Mouse (Mus musculus) brain, adult 2 months (tissue): Measurements from ENCODE around the gene Spata31d1a.

Experiments
- DNase-seq: peaks from one replicate; pipeline ENCODE4 v3.0.0; 2011; ENCODE audit warnings: low read depth, low spot score

Spata31d1a gene

DNA sequence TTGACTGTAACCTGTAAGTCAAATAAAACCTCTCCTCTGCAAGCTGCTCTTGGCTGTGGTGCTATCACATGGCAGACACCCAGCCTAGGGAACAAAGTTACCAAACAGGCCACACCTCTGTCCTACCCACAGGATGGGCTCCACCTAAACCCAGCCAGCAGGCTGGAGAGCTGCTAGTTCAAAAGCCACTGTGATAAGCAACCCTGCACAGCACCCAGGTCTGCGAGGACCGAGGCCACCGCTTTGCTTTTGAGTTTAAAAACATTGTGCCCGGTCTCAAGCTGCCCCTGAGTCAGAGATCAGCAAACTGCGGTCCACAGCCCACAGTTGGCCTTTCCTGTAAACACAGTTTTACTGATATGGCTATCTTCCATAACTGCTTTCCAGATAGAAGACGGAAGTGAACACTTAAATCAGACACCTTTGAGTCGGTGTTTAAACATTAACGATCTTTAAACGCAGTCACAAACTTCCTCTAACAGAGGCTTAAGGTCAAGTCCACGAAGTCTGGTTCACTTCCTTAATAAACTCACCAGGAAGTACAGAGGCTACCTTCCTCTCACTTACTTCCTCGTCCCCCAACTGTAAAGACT is 41.5 kb downstream of the Spata31d1a start:
- DNase-seq: no peak

DNA sequence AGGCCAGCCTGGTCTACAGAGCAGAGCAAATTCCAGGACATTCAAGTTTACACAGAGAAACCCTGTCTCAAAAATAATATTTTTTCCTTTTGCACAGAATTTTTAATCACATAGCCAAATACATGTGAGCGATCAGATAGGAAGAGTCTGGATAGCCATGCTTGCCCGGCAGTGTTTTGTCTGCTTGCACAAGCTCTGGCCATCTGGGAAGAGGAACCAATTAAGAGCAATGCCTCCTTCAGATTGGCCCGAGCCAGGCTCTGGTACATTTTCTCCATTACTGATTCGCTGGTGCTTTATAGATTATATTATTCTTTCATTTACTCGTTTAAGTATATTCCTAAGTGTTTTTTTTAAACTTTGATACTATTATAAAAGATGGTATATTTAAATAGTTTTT is 42.4 kb downstream of the Spata31d1a start:
- DNase-seq: peak; percentile 51

DNA sequence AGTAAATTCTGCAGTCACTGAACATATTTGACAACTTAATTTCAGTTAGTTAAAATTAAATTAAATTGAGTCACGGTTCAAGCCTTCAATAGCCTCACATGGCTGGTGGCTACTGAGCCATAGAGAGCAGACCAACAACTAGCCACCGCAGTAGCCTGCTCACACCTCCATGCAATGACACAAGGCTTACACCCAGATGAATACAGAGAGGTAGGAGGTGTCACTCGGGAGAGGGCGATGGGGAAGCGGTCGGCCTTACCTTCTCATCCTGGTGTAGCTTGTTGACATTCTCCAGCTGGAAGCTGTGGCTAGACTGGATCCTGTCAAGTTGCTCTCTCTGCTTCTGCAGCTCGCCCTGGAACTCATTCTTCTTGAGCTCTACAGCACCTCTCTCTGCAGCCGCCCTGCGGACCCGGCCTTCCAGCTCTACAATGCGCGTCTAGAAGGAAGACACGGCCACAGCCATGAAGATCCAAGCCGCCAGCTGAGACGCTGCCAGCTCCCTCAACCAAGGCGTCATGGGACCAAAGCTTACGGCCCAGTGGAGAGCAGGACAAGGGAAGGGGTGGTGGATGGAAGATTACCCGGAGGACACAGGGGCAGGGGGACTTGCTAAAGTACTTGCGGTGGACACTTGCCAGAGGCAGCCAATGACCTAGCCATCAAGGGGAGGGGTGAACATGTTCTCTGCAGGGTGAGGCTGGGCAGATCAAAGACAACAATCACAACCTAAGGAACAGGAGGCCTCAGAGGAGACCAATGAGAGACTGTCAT is 46.0 kb downstream of the Spata31d1a start:
- no peak for DNase-seq

DNA sequence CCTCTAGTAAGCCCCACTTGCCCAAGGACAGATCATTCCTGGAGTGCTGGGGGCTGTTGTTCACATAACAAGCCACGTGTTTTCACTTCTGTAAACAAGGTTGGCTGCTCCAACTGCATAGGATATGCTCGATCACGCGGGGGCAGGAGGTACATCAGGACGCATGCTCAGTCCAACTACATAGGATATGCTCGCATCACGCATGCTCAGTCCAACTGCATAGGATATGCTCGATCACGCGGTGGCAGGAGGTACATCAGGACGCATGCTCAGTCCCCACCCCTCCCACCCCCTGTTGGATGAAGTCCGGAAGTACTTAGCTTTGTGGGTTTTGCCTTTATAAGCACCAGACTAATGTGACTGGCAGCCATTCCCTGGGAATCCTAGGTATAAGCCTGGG is 48.2 kb downstream of the Spata31d1a start:
- no peak for DNase-seq

DNA sequence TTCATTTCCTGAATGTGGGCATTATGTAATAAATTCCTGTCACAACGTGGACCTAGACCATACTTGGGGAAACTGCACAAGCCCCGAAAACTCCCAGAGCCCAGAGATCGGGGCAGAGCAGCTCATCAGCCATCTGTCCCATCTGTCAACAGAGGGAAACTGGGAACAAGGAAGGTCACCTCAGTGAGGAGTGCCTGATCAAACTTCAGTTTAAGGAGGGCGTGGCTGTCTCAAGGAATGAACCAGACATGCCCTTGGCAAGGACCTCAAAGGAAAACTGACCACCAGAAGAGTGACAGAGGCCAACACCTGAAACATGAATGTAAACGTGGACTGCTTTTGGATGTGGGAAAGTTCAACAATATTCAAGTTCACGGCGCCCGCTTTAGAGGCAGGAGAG is 48.7 kb downstream of the Spata31d1a start:
- no peak for DNase-seq

DNA sequence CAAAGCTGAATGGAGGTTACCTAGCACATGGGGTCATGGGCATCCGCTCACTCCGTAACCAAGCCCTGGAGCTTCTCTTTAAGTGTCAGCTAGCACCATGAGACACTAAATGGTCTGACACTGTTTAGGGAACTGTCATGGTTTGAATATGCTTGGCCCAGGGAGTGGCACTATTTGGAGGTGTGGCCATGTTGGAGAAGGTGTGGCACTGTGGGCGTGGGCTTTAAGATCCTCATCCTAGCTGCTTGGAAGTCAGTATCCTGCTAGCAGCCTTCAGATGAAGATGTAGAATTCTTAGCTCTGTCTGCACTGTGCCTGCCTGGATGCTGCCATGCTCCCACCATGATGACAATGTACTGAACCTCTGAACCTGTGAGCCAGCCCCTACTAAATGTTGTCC is 49.8 kb downstream of the Spata31d1a start:
- DNase-seq: no peak

DNA sequence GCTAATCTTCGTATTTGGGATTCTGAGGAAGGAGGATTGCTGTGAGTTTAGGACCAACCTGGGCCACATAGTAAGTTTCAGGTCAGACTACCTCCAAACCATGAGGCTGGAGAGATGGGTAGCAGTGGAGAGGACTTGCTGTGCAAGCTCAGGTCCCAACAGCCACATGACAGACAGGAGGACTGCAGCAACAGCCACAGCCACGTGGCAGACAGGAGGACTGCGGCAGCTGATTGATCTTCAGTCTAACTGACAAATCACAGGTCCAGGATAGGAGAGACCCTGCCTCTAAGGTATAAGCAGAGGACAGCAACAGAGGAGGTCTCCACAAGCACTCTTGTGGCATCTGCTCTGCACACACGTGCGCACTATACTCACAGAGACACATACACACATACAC is 52.3 kb downstream of the Spata31d1a start:
- DNase-seq: no peak

DNA sequence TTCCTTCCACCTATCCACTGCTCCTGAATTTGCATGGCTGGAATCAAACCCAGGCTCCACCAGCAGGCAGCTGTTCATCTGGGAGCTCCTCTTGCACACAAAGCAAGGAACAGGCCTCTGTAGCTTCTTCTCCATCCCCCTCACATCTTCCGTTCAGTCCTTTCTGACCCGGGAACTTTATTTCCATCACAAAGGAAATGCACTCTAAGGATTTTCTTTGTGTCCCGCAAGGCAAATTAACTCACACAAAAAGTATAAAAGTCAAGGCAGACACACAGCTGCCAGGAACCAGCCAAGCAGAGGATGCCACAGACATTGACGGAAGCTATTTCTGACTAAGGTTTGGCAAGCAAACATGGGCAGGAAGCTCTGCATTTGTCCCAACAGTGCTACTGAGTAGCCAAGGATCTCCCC is 53.1 kb downstream of the Spata31d1a start:
- peak; percentile 59 for DNase-seq

DNA sequence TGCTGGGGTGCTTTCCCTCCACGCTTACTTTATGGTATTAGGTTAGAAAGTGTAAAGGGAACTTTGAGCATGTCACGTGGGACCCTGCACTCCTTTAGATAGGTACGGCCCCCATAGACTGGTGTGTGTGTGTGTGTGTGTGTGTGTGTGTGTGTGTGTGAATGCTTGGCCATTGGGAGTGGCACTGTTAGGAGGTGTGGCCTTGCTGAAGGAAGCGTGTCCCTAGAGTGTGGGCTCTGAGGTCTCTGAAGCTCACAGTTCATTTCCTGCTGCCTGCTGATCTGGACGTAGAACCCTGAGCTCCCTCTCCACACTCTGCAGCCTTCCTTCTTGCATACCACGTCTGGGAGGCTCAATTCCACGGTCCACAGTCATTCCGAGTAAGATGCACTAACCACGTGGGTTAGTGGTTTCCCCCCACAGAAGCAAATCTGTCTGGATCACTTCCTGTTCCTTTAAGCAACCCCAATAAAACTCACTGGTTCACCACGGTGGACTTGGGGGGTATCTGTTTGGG is 53.8 kb downstream of the Spata31d1a start:
- DNase-seq: peak; percentile 64

DNA sequence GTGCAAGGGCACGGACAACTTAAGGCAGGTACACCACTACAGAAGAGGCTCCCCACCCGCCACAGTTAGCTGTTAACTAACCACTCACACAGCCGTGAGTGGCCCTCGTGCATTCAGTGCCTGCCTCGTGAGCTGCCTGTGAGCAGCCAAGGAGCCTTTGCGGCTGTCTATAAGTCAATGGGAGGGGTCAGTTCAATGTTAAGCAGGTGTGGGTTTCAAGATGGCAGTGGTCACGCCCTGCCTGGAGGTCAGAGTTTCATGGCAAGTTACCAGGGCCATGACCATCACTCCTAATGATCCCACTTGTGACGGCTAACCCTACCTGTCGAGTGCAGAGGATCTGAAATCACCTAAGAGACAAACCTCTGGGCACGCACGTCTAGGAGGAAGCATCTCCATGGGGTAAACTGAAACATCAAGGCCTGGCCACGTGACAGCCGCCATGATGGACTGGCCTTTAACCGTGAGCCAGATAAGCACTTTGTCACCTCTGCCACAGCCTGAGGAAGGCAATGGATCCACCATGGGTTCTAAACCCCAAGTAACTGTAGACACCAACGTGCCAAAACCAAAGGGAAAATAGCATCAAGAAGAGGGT is 54.3 kb downstream of the Spata31d1a start:
- DNase-seq: no peak

DNA sequence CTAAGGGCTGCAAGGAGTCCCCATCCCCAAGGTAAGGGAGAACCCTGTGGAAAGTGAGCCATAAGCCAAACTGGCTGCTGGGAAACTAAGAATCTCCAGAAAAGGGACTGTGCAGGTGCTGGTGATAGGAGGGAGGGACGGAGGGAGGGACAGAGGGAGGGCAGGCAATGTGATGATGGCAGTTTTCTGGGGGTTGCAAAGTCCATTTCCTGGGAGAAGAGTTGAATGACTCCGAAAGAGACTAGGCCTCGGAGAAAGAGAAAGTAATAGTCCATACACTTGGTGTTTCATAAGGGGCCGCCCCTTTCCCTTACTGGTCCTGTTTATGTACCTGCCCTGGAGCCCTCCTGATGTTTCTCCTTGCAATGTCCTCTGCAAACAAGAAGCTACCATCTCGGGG is 55.7 kb downstream of the Spata31d1a start:
- no peak for DNase-seq

DNA sequence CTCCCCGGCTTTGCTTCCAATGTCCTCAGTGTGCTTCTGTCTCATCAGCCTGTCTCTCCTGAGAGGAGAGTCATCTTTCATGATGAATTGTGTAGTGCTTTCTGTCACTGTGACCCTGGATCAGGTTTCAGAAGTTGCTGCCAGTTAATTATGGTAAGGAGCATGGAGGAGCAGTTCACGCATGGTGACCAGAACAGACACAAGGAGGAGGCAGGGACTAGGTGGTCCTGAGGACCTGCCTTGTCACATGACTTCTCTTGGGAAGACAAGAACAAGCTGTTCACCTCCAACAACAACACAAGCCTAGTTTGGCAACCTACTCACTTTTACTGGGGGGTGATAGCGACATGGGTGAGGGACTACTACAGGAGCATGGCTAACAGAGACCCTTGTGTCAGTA is 57.0 kb downstream of the Spata31d1a start:
- no peak for DNase-seq

DNA sequence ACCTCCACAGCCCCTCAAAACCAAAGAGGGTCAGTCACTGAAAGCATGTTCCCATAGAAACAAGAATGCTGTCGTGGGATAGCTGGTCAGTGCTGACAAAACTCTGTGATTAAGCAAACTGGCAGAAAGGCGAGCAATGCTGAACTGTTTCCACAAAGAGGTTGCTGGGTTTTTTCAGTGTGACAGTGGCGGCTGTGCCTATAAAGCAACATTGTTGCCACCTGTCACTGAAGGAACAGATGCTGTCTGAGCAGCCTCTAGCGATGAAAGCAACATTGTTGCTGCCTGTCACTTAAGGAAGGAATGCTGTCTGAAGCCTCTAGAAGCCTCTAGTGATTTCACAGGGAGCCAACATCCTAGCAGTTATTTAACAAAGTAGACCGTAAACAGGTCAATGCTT is 57.5 kb downstream of the Spata31d1a start:
- DNase-seq: peak; percentile 80
